Mouse (Mus musculus): ENCODE measurements at regions not wholly inside any gene's neighbourhood (a gene's known extent, or its start where the extent isn't known, plus 50 kb on each side); places are given as distances from the start of the nearest gene placed in this dataset.

- Histone ChIP-seq H3K27ac (no peak overlapping the region), H3K4me3 (no peak overlapping the region), H3K9ac (no peak overlapping the region), H3K27me3 (replicated peaks) (no peaks in the 10 kb centered on the region), H3K4me1 (no peaks in the 10 kb centered on the region), H3K9me3 (replicated peaks) (0 out of 2 replicates have a peak, but pooled peaks cover 4% of the 10 kb centered on the region), H3K4me2 (no peak overlapping the region), H3K36me3 (no peaks in the 10 kb centered on the region)
- WGBS (ENCODE audit: insufficient replicate concordance) = 61% methylated on average over 2 of the region's 2 CpGs
- no peak for ATAC-seq
Measured at GRCm38 (mm10) chr5:133080751-133081150, 537.6 kb upstream of the Auts2 start.

- Histone ChIP-seq H3K36me3 (no peaks in the 10 kb centered on the region), H3K4me3 (no peak overlapping the region), H3K4me1 (no peaks in the 10 kb centered on the region), H3K4me2 (no peak overlapping the region), H3K27ac (no peak overlapping the region), H3K27me3 (replicated peaks) (no peaks in the 10 kb centered on the region), H3K9me3 (replicated peaks) (0 out of 2 replicates have a peak, but pooled peaks cover 4% of the 10 kb centered on the region), H3K9ac (no peak overlapping the region)
- no peak for ATAC-seq
- whole genome bisulfite sequencing (ENCODE audit: insufficient replicate concordance) = 69% methylated on average over 3 of the region's 3 CpGs
Measured at GRCm38 (mm10) chr5:133078916-133079315, 535.8 kb upstream of the Auts2 start.

- WGBS (ENCODE audit: insufficient replicate concordance) = 60% methylated on average over 4 of the region's 4 CpGs
- Histone ChIP-seq H3K4me3 (no peak overlapping the region), H3K4me2 (no peak overlapping the region), H3K27me3 (replicated peaks) (no peaks in the 10 kb centered on the region), H3K9ac (no peak overlapping the region), H3K27ac (no peak overlapping the region), H3K4me1 (no peaks in the 10 kb centered on the region), H3K36me3 (no peaks in the 10 kb centered on the region), H3K9me3 (replicated peaks) (0 out of 2 replicates have a peak, but pooled peaks cover 4% of the 10 kb centered on the region)
- no peak for ATAC-seq
Measured at GRCm38 (mm10) chr5:133078390-133078789, 535.2 kb upstream of the Auts2 start.

- Histone ChIP-seq H3K9ac (no peak overlapping the region), H3K36me3 (no peaks in the 10 kb centered on the region), H3K4me2 (no peak overlapping the region), H3K27ac (no peak overlapping the region), H3K4me1 (no peaks in the 10 kb centered on the region), H3K4me3 (no peak overlapping the region), H3K27me3 (replicated peaks) (no peaks in the 10 kb centered on the region), H3K9me3 (replicated peaks) (no peaks in the 10 kb centered on the region)
- WGBS (ENCODE audit: insufficient replicate concordance) = 31% methylated on average over 2 of the region's 2 CpGs
- no peak for ATAC-seq
Measured at GRCm38 (mm10) chr5:133073317-133073716, 530.2 kb upstream of the Auts2 start.

- H3K27ac ChIP-seq = no peak overlapping the region
- no peak overlapping the region for H3K9ac ChIP-seq
- no peaks in the 10 kb centered on the region for H3K27me3 ChIP-seq (replicated peaks)
- no peaks in the 10 kb centered on the region for H3K36me3 ChIP-seq
- H3K4me1 ChIP-seq = no peaks in the 10 kb centered on the region
- H3K4me3 ChIP-seq = no peak overlapping the region
- H3K4me2 ChIP-seq = no peak overlapping the region
- no peak for ATAC-seq
- no peaks in the 10 kb centered on the region for H3K9me3 ChIP-seq (replicated peaks)
Measured at GRCm38 (mm10) chr5:133070141-133070540, 527.0 kb upstream of the Auts2 start.

GRCm38 (mm10) chr5:133062481-133062880 lies 519.3 kb upstream of the Auts2 start:
- Histone ChIP-seq H3K4me2 (no peak overlapping the region), H3K4me3 (no peak overlapping the region), H3K9me3 (replicated peaks) (no peaks in the 10 kb centered on the region), H3K9ac (no peak overlapping the region), H3K27ac (no peak overlapping the region), H3K36me3 (no peaks in the 10 kb centered on the region), H3K27me3 (replicated peaks) (no peaks in the 10 kb centered on the region), H3K4me1 (no peaks in the 10 kb centered on the region)
- ATAC-seq = no peak
- 60% methylated on average over 3 of the region's 3 CpGs for WGBS (ENCODE audit: insufficient replicate concordance)

- WGBS (ENCODE audit: insufficient replicate concordance) = 70% methylated on average over 4 of the region's 4 CpGs
- ATAC-seq = no peak
- H3K4me2 ChIP-seq = no peak overlapping the region
Measured at GRCm38 (mm10) chr5:133047456-133047855, 504.3 kb upstream of the Auts2 start.

GRCm38 (mm10) chr5:133045637-133046036 lies 502.5 kb upstream of the Auts2 start:
- 68% methylated on average over 9 of the region's 9 CpGs for WGBS (ENCODE audit: insufficient replicate concordance)
- H3K4me1 ChIP-seq = no peaks in the 10 kb centered on the region
- no peaks in the 10 kb centered on the region for H3K27me3 ChIP-seq (replicated peaks)
- no peak for ATAC-seq
- H3K27ac ChIP-seq = no peak overlapping the region
- no peak overlapping the region for H3K4me3 ChIP-seq
- H3K9ac ChIP-seq = no peak overlapping the region
- no peaks in the 10 kb centered on the region for H3K9me3 ChIP-seq (replicated peaks)
- H3K36me3 ChIP-seq = no peaks in the 10 kb centered on the region
- no peak overlapping the region for H3K4me2 ChIP-seq

More at GRCm38 (mm10) chr5:133047456-133047855, 504.3 kb upstream of the Auts2 start:
- Histone ChIP-seq H3K27me3 (replicated peaks) (no peaks in the 10 kb centered on the region), H3K9ac (no peak overlapping the region), H3K4me3 (no peak overlapping the region), H3K9me3 (replicated peaks) (no peaks in the 10 kb centered on the region), H3K4me1 (no peaks in the 10 kb centered on the region), H3K27ac (no peak overlapping the region), H3K36me3 (no peaks in the 10 kb centered on the region)

- H3K27me3 ChIP-seq (replicated peaks) = no peaks in the 10 kb centered on the region
- 65% methylated on average over 4 of the region's 4 CpGs for WGBS (ENCODE audit: insufficient replicate concordance)
- no peak overlapping the region for H3K4me2 ChIP-seq
- no peaks in the 10 kb centered on the region for H3K4me1 ChIP-seq
- no peaks in the 10 kb centered on the region for H3K36me3 ChIP-seq
- H3K9me3 ChIP-seq (replicated peaks) = peaks cover 16% of the 10 kb centered on the region
- no peak overlapping the region for H3K27ac ChIP-seq
- no peak for ATAC-seq
- no peak overlapping the region for H3K9ac ChIP-seq
- H3K4me3 ChIP-seq = no peak overlapping the region
Measured at GRCm38 (mm10) chr5:133027590-133027989, 484.4 kb upstream of the Auts2 start.

- whole genome bisulfite sequencing (ENCODE audit: insufficient replicate concordance) = 65% methylated on average over 4 of the region's 4 CpGs
- ATAC-seq = no peak
Measured at GRCm38 (mm10) chr5:133025121-133025520, 482.0 kb upstream of the Auts2 start.

GRCm38 (mm10) chr5:133020821-133021220 lies 477.7 kb upstream of the Auts2 start:
- Histone ChIP-seq H3K27me3 (replicated peaks) (no peaks in the 10 kb centered on the region), H3K4me3 (no peak overlapping the region), H3K27ac (no peak overlapping the region), H3K4me2 (no peak overlapping the region), H3K9me3 (replicated peaks) (no peaks in the 10 kb centered on the region; the same call in none of the 2 replicates), H3K36me3 (no peaks in the 10 kb centered on the region), H3K9ac (no peak overlapping the region), H3K4me1 (no peaks in the 10 kb centered on the region)
- no peak for ATAC-seq

More at GRCm38 (mm10) chr5:133025121-133025520, 482.0 kb upstream of the Auts2 start:
- Histone ChIP-seq H3K27ac (no peak overlapping the region), H3K4me1 (no peaks in the 10 kb centered on the region), H3K4me2 (no peak overlapping the region), H3K9ac (no peak overlapping the region), H3K4me3 (no peak overlapping the region), H3K9me3 (replicated peaks) (peaks cover 12% of the 10 kb centered on the region), H3K27me3 (replicated peaks) (no peaks in the 10 kb centered on the region), H3K36me3 (no peaks in the 10 kb centered on the region)

GRCm38 (mm10) chr5:133020116-133020515 lies 477.0 kb upstream of the Auts2 start:
- Histone ChIP-seq H3K4me3 (no peak overlapping the region), H3K27ac (no peak overlapping the region), H3K4me1 (no peaks in the 10 kb centered on the region), H3K27me3 (replicated peaks) (no peaks in the 10 kb centered on the region), H3K36me3 (no peaks in the 10 kb centered on the region), H3K4me2 (no peak overlapping the region), H3K9me3 (replicated peaks) (no peaks in the 10 kb centered on the region; the same call in 1 of the 2 replicates), H3K9ac (no peak overlapping the region)
- no peak for ATAC-seq
- WGBS (ENCODE audit: insufficient replicate concordance) = 65% methylated on average over 1 of the region's 1 CpGs

All from liver, embryonic 12.5 days (tissue).